Mouse (Mus musculus) B cell, adult (primary cell): ENCODE measurements around the gene Dpy19l3. TPM values are rescaled to one million over a fixed set of nuclear protein-coding genes. Genes with fewer than 3 reads are reported as not detected.

Experiments used
- total RNA-seq: library from RNA; stranded (reverse); gene quantifications from 4 replicates; pipeline ENCODE4 v1.2.4, GENCODE M21; 2023; ENCODE audit not compliant: inconsistent age

Dpy19l3 gene
- 36.3 to 56.3 TPM (median 48.9 TPM) in 4 replicates for total RNA-seq

GRCm38 (mm10) chr7:35754033-35754885, at the start of gene Dpy19l3:
TSS of gene Dpy19l3 (minus strand) at chr7:35754454.

GRCm38 (mm10) chr7:35802906-35803595, 48.8 kb upstream of the Dpy19l3 start, which contains the start of gene Zfp507:
TSS of gene Zfp507 (minus strand) at chr7:35803003.

GRCm38 (mm10) chr7:35647101-35647698, 107.1 kb downstream of the Dpy19l3 start, which contains the start of gene Pdcd5:
TSS of gene Pdcd5 (minus strand) at chr7:35647521.

Other genes with a start within 250 kb of the Dpy19l3 start
- not detected in 4 replicates for gene Tdrd12, start 216.7 kb downstream of the Dpy19l3 start, total RNA-seq
- gene Nudt19, start 198.2 kb downstream of the Dpy19l3 start, total RNA-seq, result 24.6 to 30.0 TPM (median 26.6 TPM) in 4 replicates
- 0.06 to 0.21 TPM (median 0.13 TPM) in 3 of 4 replicates, not detected in the other for gene Rgs9bp, start 168.9 kb downstream of the Dpy19l3 start, total RNA-seq
- 32.4 to 43.0 TPM (median 34.7 TPM) in 4 replicates for gene Ankrd27, start 168.2 kb downstream of the Dpy19l3 start, total RNA-seq
- gene Pdcd5, start 106.9 kb downstream of the Dpy19l3 start, total RNA-seq, result 42.4 to 59.7 TPM (median 53.9 TPM) in 4 replicates
- 79.9 to 87.4 TPM (median 83.3 TPM) in 4 replicates for gene Zfp507, start 48.5 kb upstream of the Dpy19l3 start, total RNA-seq